Mouse (Mus musculus) ES-E14 (cell line): Measurements from ENCODE around the gene Zp3r.

Source experiments
- CHD2 ChIP-seq: IDR thresholded peaks from 2 replicates; pipeline ENCODE4 v1.6.1; 2014; ENCODE audit warnings: mild to moderate bottlenecking, low read depth, low read length, inconsistent platforms
- ZC3H11A ChIP-seq: IDR thresholded peaks from 2 replicates; pipeline ENCODE4 v1.6.1; 2012; ENCODE audit warnings: low read depth, mild to moderate bottlenecking, inconsistent platforms, low read length, borderline replicate concordance

DNA sequence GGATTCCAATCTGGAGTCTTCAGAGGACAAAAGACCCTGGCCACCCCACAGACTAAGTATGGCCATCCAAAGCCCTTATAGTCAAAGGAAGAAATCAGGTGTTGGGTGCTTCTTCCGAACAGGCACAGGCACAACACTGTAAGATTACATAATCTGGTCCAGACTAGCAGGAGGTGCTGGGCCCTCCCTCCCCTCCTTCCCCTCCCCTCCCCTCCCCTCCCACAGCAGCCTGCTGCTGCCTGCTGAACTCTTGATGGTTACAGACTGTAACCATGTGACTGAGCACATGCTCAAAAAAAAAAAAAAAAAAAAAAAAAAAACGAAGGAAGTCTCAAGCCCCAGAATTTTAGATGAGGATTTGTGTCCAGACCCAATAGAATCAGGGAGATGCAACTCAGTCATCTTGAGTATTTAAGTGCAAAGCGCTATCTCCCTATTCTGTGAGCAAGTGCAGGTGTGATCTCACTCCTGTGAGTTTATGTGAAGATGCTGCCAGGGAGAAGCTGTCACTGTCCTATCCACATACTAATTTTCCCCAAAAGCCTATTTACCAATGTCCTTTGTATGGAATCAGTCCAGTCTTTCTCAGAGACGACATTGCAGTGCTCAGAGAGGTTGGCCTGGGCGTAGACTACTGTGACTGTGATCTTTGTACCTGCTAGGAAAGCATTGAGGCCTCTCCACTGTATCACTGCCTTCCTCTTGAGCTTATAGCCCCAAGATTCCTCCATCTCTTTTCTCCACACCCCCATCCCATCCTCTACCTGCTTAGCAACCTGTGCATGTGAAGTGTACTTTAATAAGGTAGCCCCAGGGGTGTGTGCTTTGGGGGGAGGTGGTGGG is 77.8 kb downstream of the Zp3r start:
- TF ChIP-seq CHD2, result no peak
- TF ChIP-seq ZC3H11A, result no peak
